Mouse (Mus musculus) splenic B cell, adult 2 months (primary cell): ENCODE measurements around the gene Stra8.
A peak's percentile ranks its signal among the peaks of the same experiment; 100 is the strongest.

Experiments used
- DNase-seq: peaks from one replicate; pipeline ENCODE4 v3.0.0-alpha.2; 2011; ENCODE audit warnings: low read depth, low spot score
- H3K27me3 ChIP-seq: 2 replicates; pipeline ENCODE4 v1.6.1; 2012; ENCODE audit warnings: mild to moderate bottlenecking, low read length, moderate library complexity, mixed read lengths; ENCODE audit not compliant: control insufficient read depth, poor library complexity, insufficient read depth, severe bottlenecking
- H3K36me3 ChIP-seq: 2 replicates; pipeline ENCODE4 v1.6.1; 2012; ENCODE audit warnings: mild to moderate bottlenecking, low read length, moderate library complexity, mixed read lengths; ENCODE audit not compliant: control insufficient read depth, poor library complexity, insufficient read depth, severe bottlenecking

The Stra8 gene

GRCm38 (mm10) chr6:34889185-34889584 lies 30.8 kb upstream of the Stra8 start:
- peaks cover 8% of the 10 kb centered on the region for H3K36me3 ChIP-seq
- DNase-seq, result no peak
- H3K27me3 ChIP-seq, result no peaks in the 10 kb centered on the region

- H3K36me3 ChIP-seq, result peaks cover 4% of the 10 kb centered on the region
- no peak for DNase-seq
Observed at GRCm38 (mm10) chr6:34895569-34895968, 24.4 kb upstream of the Stra8 start.

GRCm38 (mm10) chr6:34896168-34896780 lies 23.7 kb upstream of the Stra8 start:
- no peak for DNase-seq
- Histone ChIP-seq H3K27me3 (no peaks in the 10 kb centered on the region), H3K36me3 (peaks cover 4% of the 10 kb centered on the region)

More at GRCm38 (mm10) chr6:34895569-34895968, 24.4 kb upstream of the Stra8 start:
- no peaks in the 10 kb centered on the region for H3K27me3 ChIP-seq

- DNase-seq, result no peak
- Histone ChIP-seq H3K36me3 (peaks cover 4% of the 10 kb centered on the region), H3K27me3 (no peaks in the 10 kb centered on the region)
Observed at GRCm38 (mm10) chr6:34899127-34899526, 20.8 kb upstream of the Stra8 start.

- no peaks in the 10 kb centered on the region for H3K27me3 ChIP-seq
- H3K36me3 ChIP-seq, result no peaks in the 10 kb centered on the region; the same call in 1 of the 2 replicates
- no peak for DNase-seq
Observed at GRCm38 (mm10) chr6:34900990-34901389, 19.0 kb upstream of the Stra8 start.

- Histone ChIP-seq H3K27me3 (no peaks in the 10 kb centered on the region), H3K36me3 (no peaks in the 10 kb centered on the region)
- DNase-seq, result peak; percentile 84
Observed at GRCm38 (mm10) chr6:34901911-34902444, 18.0 kb upstream of the Stra8 start.

GRCm38 (mm10) chr6:34902578-34902977 lies 17.4 kb upstream of the Stra8 start:
- Histone ChIP-seq H3K36me3 (no peaks in the 10 kb centered on the region), H3K27me3 (no peaks in the 10 kb centered on the region)
- peak; percentile 20 for DNase-seq

GRCm38 (mm10) chr6:34903441-34903840 lies 16.5 kb upstream of the Stra8 start:
- no peak for DNase-seq
- peaks cover 3% of the 10 kb centered on the region for H3K36me3 ChIP-seq
- no peaks in the 10 kb centered on the region for H3K27me3 ChIP-seq

GRCm38 (mm10) chr6:34903851-34904250 lies 16.1 kb upstream of the Stra8 start:
- DNase-seq, result no peak
- Histone ChIP-seq H3K27me3 (no peaks in the 10 kb centered on the region), H3K36me3 (peaks cover 3% of the 10 kb centered on the region)

GRCm38 (mm10) chr6:34904361-34904760 lies 15.6 kb upstream of the Stra8 start:
- Histone ChIP-seq H3K27me3 (no peaks in the 10 kb centered on the region), H3K36me3 (peaks cover 3% of the 10 kb centered on the region)
- DNase-seq, result no peak

- DNase-seq, result no peak
- Histone ChIP-seq H3K36me3 (peaks cover 3% of the 10 kb centered on the region), H3K27me3 (no peaks in the 10 kb centered on the region)
Observed at GRCm38 (mm10) chr6:34906125-34906524, 13.8 kb upstream of the Stra8 start.

GRCm38 (mm10) chr6:34906661-34907060 lies 13.3 kb upstream of the Stra8 start:
- Histone ChIP-seq H3K36me3 (peaks cover 3% of the 10 kb centered on the region), H3K27me3 (no peaks in the 10 kb centered on the region)
- DNase-seq, result no peak

GRCm38 (mm10) chr6:34907121-34907614 lies 12.8 kb upstream of the Stra8 start:
- H3K27me3 ChIP-seq, result no peaks in the 10 kb centered on the region
- H3K36me3 ChIP-seq, result peaks cover 3% of the 10 kb centered on the region
- no peak for DNase-seq

- peaks cover 3% of the 10 kb centered on the region for H3K36me3 ChIP-seq
- no peak for DNase-seq
Observed at GRCm38 (mm10) chr6:34907696-34908260, 12.2 kb upstream of the Stra8 start.

GRCm38 (mm10) chr6:34909631-34910345 lies 10.2 kb upstream of the Stra8 start:
- no peak for DNase-seq
- Histone ChIP-seq H3K27me3 (no peaks in the 10 kb centered on the region), H3K36me3 (peaks cover 3% of the 10 kb centered on the region)

More at GRCm38 (mm10) chr6:34907696-34908260, 12.2 kb upstream of the Stra8 start:
- H3K27me3 ChIP-seq, result no peaks in the 10 kb centered on the region
